Mouse (Mus musculus): ENCODE measurements around the gene Qrich2.

Qrich2 gene

DNA sequence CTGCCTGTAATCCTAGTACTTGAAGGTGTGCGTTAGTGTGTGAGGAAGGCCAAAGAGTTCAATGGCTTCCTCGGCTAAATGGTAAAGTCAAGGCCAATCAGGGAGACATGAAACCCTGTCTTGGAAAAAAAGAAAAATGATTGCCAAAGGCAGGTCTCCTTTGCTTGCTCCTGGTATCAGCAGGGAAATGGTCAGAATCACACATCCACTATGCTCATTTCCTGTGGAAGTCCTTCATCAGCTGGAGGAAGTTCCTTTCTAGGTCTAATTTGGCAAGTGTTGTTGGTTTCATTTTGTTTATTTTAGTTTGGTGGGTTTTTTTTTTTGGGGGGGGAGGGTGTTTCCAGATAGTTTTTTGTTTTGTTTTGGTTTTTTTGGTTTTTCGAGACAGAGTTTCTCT lies 57.0 kb downstream of the Qrich2 start:
- no peak for DNase-seq

DNA sequence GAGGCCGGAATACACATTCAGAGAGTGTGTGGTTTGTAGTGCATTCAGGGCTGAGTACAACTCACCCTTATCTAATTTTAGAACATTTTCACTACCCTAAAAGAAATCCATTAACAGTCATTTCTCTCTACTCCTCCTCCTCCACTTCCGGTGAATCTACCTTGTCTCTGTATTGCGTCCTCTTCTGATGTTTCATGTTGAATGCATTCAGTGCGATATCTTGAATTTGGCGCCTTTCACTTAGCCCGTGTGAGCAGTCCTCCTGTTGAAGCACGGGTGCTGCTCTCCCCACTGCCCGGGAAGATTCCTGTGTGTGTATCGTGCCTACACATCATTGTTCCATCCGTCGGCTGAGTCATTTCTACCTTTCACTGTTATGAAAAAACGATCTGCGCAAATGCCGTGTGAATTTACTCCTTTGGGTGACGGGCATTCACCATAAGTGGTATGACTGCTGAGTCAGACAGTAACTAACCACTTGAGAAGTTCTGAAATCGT lies 59.8 kb downstream of the Qrich2 start:
- no peak for DNase-seq

DNA sequence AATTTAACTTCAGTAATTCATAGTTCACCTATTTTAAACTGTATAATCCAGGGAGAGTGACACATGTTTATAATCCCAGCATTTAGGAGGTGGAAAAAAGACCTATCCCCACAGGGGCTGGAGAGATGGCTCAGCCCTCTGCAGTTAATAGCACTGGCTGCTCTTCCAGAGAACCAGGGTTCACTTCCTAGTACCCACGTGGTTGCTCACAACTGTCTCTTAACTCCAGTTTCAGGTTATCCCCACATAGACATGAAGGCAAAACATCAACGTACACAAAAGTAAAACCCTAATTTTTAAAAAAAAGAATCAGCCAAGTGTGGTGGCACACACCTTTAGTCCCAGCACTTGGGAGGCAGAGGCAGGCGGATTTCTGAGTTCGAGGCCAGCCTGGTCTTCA lies 60.4 kb downstream of the Qrich2 start:
- DNase-seq: no peak

- peak; percentile 22 to 45 for DNase-seq
Measured at GRCm38 (mm10) chr11:116400560-116400959, 65.5 kb downstream of the Qrich2 start.

DNA sequence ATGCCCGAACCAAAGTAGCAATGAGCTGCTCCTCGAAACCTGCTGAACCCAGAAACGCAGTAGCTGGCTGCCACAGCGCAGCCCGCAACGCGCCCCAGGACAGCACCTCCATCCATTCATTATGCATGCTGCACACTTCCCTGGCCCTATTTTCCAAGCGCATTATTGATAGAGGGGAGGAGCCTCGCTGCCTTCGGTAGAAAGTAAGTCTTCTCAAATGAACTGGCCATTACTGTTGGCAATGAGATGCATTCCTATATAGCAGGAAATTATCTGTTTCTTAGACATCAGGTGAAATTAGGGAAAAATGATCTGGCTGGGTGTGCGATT lies 67.7 kb downstream of the Qrich2 start:
- no peak for DNase-seq

- DNase-seq: no peak
Measured at GRCm38 (mm10) chr11:116397517-116398347, 68.3 kb downstream of the Qrich2 start.

GRCm38 (mm10) chr11:116396934-116397330 lies 69.1 kb downstream of the Qrich2 start:
- DNase-seq: no peak

- DNase-seq: no peak
Measured at GRCm38 (mm10) chr11:116396276-116396933, 69.6 kb downstream of the Qrich2 start.

DNA sequence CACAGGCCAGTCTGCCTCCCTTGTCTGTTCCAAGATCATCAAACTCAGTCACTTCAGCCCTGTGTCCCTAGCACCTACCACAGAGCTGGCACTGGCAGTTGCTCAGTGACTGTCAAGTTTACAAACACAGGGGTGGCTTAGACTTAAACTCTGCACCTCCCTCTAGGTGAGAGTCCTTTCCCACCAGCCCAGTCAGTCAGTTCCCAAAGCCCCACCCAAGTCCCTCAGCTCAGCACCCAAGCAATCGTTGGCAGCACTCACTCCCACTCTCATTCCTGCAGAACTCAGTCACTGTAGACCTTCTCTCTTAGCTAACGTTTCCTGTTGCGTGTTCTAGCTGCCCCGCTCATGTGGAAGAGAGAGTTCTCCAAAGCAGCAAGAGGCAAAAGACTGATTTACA lies 71.3 kb downstream of the Qrich2 start:
- no peak for DNase-seq
